Mouse (Mus musculus) left cerebral cortex, adult 11 months (tissue): ENCODE measurements at regions not wholly inside any gene's neighbourhood (a gene's known extent, or its start where the extent isn't known, plus 50 kb on each side); places are given as distances from the start of the nearest gene placed in this dataset.
"Not testable (repeated sequence)": the region's sequence is repeated elsewhere in the genome, so short reads cannot be mapped to it uniquely, and the experiment has no call there.

Experiments used
- DNase-seq: peaks from one replicate; pipeline ENCODE4 v3.0.0; 2022; ENCODE audit warnings: low spot score

DNA sequence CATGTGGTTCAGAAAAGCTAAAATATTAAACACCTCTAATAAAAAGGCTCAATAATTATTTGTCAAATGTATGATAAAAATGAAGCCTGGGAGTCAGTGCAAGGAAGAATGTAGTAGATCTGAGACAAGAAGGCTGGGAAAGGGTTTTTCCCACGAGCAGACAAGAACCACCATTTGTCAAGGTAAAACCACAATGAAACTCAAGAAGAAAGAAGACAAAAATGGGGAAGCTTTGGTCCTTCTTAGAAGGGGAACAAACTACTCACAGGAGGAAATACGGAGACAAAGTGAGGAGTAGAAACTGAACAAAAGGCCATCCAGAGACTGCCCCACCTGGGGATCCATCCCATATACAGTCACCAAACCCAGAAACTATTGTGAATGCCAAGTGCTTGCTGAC lies 420.0 kb downstream of the Hs3st1 start:
- DNase-seq = no peak

DNA sequence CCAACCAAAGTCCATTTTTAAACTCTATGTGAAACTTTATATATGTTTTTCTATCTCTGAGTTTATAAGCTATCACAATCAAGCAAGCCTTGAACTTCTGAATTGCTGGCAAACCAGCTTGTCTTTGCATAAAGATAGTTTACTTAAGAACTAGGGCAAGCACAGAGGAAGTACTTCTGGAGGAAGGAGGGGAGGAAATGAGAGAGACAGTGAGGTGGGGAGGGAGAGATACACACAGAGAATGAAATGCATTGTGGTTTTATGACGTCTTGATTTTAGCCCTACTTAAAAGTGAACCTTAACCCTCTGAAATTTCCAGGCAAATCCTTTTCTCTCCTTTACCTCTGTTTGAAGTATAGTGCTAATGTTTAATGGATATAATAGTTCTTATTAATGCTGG lies 421.0 kb downstream of the Hs3st1 start:
- no peak for DNase-seq

DNA sequence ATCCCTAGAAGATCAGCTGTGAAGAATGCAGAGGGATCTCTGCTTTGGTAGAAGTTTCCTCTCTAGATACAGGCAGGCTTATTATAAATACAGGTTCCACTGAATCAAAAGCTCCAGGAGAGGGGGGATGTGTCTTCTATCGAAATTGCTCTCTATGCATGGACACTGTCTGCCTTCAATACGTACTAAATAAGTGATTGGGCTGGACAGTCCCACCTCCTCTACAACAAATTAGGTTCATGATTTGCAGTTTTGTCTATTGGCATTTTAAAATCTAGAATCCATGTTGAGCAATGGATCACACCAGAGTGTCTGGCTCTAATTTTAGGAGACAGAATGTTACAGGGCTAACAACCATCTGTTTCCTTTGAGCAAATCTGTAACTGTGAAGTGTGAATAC lies 429.9 kb downstream of the Hs3st1 start:
- no peak for DNase-seq

DNA sequence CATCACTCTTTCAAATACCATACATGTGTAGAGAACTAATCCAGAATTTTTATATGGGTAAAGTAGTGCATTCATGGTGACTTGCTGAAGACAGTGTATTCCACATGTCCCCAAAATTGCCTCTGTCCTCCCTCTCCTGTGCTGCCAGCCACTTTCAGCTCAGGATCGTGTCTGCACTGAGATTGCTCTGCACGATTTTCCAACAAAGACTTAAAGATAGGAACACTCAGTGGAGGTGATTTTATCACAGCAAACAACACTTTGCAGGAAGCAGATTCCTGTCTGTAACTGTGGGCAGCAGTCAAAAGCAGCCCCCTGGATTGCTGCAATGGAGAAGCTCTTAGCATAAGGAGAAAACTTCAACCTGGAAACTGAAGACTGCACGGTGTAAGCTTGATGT lies 438.8 kb downstream of the Hs3st1 start:
- DNase-seq = no peak

DNA sequence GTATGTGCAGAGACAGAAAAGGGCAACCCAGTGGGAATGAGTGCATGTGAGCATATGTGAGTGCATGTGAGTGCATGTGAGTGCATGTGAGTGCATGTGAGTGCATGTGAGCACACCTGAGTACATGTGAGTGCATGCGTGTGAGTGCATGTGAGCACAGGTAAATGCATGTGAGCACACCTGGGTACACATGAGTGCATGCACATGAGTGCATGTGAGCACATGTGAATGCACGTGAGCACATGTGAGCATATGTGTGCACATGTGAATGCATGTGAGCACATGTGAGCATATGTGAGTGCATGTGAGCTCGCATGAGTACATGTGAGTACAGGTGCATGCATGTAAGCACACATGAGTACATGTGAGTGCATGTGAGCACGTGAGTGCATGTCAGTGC lies 434.6 kb upstream of the Clnk start:
- no peak for DNase-seq

DNA sequence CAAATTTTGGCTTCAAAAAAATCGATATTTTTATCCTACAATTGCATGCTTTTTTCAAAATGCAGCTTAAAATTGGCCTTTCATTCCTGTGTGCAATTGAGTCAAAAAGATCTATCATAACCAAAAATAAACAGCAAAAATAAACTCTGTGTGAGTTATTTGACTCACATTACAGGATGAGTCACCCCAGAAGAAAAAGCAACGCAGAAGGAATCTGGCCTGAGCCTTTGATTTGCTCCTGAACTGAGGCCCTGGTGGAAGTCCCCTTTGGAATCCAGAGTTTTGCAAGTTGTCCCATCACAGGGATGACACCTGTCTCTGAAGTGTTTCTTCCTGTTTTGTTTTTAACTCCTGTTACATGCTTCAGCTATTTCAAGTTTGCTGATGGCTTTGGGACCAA lies 429.2 kb upstream of the Clnk start:
- no peak for DNase-seq

DNA sequence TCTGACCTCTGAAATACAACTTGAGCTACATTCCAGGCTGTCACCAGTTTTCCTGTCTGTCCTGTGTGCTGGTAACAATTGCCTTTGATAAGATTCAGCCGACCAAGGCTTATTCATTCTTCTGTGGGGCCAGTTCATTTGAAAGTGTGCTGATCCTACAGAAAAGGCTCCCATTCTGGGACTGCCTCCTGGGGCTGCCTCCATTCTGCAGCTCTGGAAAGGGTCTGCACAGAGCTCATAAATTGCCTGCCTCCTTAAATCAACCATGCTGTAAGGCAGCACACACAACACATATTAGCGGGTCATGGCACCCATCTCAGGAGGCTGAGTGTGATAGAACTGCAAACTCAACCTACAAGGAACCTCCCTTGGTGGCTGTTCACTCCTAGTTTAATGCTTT lies 416.2 kb upstream of the Clnk start:
- no peak for DNase-seq

DNA sequence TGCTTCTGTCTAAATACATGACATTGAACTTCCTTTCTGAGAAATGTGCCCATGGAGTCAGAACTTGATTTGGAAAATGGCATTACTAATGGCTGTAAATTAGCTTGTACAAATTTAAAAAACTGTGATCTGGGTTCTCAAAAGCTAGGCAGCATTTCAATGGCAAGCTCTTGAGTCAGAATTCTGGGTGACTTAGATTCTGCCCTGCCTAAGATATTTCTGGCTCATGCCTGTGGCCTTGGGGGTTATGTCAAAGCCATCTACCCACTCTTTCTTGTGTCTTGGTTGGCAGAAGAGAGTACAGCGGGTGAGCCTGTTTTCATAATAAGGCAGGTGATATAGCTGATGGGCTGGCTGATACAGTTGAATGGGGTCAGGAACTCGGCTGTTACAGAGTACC lies 404.4 kb upstream of the Clnk start:
- no peak for DNase-seq

DNA sequence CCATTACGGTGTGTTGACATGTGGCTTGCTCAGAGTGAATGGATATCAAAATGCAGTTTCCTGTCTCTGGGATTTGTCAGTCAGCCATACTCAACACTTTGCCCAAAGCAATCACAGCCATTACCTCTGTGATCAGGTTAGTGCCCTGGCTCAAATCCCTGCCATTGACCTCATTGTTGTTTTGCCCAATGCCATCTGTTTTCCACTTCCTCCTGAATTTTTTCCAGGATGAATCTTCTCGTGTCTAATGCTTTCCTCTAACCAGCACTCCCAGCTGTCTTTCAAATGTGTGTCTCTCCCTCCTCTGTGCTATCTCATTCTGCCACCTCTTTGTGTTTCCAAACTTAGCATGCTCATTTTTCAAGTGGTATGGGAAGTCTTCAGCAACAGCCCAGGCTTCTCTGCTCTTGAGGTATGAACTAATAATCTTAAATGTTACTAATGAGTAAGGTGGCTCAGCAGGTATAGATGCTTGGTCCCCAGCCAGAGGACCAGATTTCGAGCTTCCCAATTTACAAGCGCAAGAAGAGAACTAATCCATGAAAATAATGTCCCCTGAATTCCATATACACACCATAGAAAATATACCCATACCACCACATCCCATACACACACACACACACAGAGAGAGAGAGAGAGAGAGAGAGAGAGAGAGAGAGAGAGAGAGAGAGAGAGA lies 397.2 kb upstream of the Clnk start:
- no peak for DNase-seq

DNA sequence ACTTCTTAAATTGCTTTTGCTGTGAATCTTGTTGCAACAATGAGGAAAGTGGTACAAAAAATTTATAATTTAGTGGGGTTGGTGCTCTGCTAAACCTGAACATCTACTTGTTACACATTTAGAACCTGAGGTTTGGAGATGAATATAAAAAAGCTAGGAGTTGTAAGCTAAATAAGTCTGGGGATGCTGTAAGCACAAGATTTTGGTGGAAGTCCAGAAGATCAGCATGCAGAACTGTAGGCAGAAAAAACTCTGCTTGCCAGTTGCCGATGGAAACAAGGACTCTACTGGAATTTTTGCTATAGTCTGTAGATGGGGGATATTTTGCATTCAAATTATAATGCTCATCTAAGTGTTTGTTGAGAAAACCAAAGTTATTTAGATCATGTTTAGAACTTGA lies 390.5 kb upstream of the Clnk start:
- no peak for DNase-seq

DNA sequence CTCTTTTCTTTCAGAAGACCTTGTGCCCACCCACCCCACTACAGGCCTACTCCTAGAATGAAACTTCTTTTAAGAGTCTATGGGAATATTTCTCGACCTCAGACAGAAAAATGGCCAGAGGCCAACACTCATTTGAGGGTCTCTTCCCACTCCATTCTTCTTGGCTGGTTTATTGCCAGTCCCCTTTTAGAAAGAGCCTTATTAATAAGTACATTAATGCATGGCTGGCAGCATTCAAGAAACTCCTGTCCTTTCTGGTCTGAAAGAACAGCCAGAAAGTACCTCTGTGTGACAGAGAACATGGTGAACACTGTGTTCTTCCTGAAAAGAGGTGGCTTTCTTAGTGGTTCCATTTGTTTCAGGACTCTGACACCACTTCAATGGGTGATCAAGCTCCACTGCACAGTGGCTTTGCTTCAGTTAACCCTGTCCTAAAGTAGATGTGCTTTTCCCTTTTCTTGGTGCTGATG lies 384.1 kb upstream of the Clnk start:
- no peak for DNase-seq

DNA sequence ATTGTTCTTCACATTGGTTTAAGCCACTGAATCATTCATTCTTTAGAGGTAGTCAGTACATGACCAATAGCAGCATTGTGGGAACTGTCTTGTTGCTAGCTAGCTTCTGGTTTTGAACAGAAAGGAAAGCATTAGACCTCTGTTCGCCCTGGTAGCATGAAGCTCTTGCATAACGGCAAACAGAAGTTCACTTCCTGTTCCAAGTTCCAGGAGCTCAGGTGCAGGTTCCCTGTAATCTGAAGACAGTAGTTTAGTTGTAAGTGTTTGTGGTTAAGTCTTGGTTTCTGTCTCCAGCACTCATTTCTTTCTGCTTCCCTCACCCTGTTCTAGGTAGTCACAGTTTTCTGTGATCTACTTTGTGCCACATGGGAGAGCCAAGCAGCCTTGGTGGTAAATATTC lies 381.1 kb upstream of the Clnk start:
- no peak for DNase-seq

DNA sequence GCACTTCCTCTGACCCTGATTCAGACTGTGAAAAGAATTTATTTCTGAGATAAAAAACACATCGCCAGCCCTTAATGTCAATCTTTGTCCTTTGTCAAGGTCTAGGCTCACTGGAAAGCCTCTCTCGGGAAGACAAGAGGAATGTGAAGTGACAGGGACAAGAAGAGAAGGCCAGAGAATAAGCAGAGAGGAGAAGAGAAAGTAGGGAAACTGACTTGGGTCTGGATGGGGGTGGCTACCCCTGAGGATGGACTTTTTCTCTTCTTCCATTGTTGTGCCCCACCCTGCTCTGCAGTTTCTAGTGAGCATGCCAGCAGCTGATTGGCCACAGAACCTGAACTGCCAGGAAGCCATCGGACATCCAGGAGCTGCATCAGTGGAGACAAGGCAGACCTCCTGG lies 375.6 kb upstream of the Clnk start:
- no peak for DNase-seq

DNA sequence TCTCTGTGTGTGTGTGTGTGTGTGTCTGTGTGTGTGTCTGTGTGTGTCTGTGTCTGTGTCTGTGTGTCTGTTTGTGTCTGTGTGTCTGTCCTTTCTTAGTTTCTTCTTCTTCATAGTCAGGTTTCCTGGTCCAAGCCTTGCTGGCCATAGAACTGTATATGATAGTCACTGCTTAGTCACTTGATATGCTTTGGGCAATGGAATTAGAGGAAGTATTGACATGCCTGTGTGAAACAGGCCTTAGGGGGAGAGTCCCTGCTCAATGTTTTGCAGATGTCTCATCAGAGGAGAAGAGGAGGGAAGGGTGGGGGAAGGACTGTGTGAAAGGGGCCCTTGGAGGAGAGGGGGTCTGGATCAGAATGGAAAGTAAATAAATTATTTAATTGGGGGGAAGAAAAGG lies 374.4 kb upstream of the Clnk start:
- DNase-seq = no peak

DNA sequence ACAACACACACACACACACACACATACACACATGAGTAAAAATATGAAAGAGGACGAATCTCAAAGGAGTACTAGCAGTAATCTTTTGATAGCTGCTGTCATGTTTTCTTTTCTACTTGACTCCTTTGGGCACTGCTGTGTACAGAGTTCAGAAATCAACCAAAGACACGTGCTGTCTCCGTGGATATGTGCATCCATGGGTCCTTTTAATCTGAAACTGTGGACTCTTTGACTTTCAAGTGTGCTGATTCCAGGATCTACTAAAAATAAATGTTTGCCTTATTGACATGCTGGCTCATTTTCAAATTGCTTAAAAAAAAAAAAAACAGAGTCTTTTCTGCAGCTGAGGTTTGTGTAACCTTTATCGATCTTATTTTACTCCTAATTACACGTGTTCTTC lies 343.1 kb upstream of the Clnk start:
- DNase-seq = no peak

DNA sequence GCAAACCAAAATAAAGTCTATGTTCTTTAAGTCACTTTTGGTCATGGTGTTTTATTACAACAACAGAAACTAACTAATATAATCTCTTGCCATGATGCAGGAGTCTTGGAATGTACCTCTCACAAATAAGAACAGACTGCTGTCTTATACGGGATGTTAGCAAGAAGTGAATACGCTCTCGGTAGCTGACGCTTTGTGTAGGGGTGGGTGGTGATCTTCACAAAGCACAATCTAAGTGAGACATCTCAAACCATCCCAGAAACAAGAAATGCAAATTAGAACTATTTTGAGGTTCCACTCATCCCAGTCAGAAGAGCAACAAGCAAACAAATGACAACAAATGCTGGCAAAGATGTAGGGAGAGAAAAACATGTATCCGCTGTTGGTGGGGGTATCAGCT lies 339.7 kb upstream of the Clnk start:
- DNase-seq = no peak

DNA sequence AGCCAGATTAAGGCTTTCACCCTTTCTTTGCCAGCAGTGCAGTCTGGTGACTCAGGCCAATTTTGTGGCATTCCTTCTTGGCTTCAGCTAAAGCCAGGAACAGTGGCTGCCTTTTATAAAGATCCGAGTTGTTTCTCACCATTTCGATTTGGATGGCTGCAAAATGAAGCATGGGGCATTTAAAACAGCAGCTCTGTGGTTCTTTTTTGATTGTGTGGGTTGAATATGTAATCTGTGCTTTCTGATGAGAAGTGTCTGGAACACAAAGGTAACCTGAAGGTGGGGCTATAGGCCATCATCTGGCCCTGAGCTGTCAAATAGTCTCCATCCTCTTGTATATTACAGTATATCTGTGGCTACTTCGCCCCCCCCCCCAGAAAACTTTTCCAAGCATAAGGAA lies 338.4 kb upstream of the Clnk start:
- DNase-seq = no peak

DNA sequence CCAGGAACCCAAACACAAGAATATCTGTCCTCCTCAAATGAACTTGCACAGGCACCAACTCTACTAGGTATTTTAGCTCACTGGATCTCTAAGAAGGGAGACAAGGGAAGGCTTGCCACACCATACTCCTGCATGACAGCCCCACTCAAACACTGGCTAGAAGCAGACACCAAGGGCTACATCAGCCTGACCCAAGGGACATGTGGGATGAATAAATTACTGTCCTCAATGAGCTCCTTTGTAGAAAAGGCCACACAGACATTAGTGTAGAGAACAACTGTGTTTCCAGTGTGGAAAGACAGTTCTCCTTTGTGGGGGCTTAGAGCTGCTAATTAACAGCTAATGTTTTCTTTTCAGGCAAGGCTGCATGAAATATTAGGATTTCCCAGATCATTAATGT lies 335.9 kb upstream of the Clnk start:
- DNase-seq = peak; percentile 29

DNA sequence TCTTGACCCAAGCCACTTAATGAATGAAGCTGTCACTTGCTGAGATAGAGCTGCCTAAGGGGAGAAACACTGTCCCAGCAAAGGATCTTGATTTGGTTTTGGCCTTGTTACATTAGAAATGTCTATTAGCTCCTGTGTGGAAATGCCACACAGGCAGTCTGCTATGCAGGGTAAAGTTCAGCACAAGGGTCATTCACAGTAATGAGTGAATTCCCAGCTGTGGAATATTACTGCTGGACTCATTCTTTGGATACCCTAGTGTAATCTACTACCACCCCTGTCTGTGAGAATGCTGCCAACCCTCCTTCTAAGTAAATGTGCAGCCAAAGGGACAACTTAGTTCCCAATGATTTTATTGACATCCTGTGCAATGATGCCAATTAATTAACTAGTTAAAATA lies 322.2 kb upstream of the Clnk start:
- DNase-seq = no peak

DNA sequence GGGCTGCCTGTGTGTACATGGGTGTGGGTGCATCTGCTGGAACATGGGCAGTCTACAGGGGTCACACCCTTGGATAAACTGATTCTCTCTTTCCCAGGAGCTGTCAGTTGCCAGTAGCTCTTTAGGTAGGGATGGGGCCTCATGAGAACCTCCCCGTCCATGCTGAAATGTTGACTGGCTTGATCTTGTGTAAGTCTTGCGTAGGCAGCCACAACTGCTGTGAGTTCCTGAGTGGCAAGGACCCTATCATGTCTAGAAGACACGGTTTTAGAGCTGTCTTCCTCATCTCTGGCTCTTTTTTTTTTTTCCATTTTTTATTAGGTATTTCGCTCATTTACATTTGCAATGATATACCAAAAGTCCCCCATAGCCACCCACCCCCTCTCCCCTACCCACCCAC lies 314.5 kb upstream of the Clnk start:
- DNase-seq = not testable (repeated sequence)

DNA sequence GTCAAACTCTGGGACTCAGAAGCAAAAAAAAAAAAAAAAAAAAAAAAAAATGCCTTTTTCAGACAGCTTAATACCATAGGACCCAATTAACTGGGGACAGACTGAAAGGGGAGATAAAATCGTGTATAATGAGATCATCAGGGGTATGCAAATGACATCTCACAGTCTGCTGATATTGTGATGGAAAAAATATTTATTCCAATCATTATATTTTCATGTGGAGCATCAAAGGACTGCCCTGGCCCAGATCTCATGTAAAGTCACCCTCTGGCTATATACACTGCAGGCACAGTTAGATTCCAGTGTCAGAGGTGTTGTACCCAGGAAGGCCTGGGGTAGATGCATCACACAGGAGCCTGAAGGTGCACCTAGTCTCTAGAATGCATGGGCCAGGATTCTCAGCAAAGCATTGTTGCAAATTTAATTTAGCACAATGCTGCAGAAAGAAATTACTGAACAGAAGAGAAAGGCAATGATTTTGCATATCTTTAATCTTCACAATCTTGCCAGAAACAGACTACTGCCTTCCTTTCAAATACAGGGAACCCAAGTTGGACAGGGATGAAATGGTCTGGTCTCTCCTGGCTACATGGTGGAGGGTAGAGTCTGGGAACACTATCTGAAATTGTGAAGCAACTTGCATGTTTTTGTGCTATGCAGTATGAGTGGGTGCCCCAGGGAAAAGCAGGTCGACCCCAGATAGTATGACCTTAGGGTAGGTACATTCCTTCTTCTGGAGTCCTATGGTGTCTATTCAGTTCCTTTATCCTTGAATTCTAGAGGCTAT lies 305.2 kb upstream of the Clnk start:
- no peak for DNase-seq

DNA sequence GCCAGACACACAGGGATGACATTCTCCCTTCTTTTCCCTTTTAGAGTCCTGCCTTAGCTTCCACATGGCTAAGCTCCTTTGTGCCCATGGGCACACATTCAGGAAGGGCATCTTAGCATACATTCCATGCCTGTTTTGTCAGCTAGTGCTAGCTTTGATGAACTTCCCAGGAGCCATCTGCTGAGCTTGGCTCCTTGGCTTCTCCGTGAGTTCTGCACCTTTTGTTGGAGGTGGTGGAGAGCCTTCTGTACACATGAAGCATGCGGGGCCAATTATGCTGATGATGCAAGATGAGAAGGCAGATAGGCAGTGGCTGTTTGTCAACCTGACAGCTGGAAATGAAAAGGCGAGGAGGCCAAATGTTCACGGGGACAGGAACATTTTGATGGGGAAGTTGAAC lies 304.4 kb upstream of the Clnk start:
- no peak for DNase-seq

DNA sequence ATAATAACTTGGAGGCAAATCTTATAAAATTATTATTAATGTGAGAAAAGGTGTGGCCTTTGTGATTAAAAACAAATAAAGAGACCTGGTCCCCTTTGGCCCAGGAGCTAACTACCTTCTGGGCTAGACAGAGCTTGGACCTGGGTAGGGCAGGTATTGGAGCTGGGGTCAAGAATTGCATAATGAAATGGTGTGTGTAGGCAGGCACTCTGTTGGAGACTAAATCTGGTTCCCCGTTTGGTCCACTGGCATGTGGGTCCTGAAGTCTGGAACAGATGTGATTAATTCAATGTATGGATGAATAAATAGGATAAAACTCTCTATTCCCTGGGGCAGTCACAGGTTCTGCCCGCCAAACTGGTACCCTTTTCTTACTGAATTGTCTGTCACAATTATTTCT lies 301.3 kb upstream of the Clnk start:
- no peak for DNase-seq

DNA sequence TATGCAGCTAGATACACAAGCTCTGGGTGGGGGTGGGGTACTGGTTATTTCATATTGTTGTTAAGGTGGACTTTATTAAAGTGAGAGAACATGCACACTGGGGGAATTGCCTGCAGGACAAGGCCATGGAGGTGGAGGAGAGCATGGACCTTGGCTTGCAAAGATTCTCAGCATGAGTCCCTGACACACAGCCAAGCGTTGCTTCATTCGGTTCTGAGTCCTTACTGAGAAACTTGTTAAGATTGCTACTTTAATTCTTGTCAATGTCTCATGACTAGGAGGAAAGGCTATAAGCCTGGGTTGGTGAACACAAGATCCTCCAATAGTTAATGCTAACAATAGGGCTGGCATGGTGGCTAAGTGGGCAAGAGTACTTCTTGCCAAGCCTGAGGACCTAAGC lies 300.3 kb upstream of the Clnk start:
- DNase-seq = no peak
